Mouse (Mus musculus): ENCODE measurements at regions not wholly inside any gene's neighbourhood (a gene's known extent, or its start where the extent isn't known, plus 50 kb on each side); places are given as distances from the start of the nearest gene placed in this dataset.

DNA sequence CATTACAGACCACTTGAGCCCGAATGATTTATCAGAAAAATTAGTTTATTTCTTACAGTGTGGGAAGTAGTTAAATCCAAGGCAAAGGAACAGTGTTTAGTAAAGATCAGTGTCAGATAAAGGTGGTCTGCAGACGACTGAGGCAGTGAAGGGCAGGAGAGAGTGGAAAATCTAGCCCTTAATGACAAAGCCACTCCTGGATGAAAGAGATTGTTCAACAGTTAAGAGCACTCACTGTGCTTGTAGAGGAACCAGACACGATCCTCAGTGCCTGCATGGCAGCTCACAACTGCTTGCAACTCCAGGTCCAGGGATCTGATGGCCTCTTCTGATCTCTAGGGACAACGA is 758.3 kb downstream of the Ryr2 start:
- no peak overlapping the region for H3K27ac ChIP-seq (ENCODE audit: control insufficient read depth, low read depth, low read length)
- no peaks in the 10 kb centered on the region for H3K36me3 ChIP-seq (ENCODE audit: control insufficient read depth in 1 of 2, insufficient read depth in 2 of 2, low read length in 2 of 2)
- TF ChIP-seq USF2 (IDR thresholded peaks at IDR 0.05; ENCODE audit: borderline replicate concordance in 1 of 2, insufficient read depth in 1 of 2, low read depth in 1 of 2, low read length in 2 of 2): no peak
- H3K4me1 ChIP-seq (ENCODE audit: control insufficient read depth in 1 of 2, insufficient read depth in 2 of 2, low read length in 2 of 2): no peaks in the 10 kb centered on the region
- no peak overlapping the region for H3K4me3 ChIP-seq (ENCODE audit: control insufficient read depth in 1 of 2, insufficient read depth in 1 of 2, low read depth in 2 of 2, low read length in 2 of 2)
- H3K9ac ChIP-seq (ENCODE audit: control insufficient read depth, low read depth, low read length, poor library complexity, severe bottlenecking): no peak overlapping the region
- H3K9me3 ChIP-seq (replicated peaks; ENCODE audit: insufficient read depth, low read length): no peaks in the 10 kb centered on the region
- no peaks in the 10 kb centered on the region for H3K27me3 ChIP-seq (ENCODE audit: control insufficient read depth in 1 of 2, insufficient read depth in 2 of 2, low read length in 2 of 2)
- DNase-seq (ENCODE audit: low read depth, low spot score): no peak
- H3K79me2 ChIP-seq (ENCODE audit: control insufficient read depth, insufficient read depth, low read length, poor library complexity): no peaks in the 10 kb centered on the region

DNA sequence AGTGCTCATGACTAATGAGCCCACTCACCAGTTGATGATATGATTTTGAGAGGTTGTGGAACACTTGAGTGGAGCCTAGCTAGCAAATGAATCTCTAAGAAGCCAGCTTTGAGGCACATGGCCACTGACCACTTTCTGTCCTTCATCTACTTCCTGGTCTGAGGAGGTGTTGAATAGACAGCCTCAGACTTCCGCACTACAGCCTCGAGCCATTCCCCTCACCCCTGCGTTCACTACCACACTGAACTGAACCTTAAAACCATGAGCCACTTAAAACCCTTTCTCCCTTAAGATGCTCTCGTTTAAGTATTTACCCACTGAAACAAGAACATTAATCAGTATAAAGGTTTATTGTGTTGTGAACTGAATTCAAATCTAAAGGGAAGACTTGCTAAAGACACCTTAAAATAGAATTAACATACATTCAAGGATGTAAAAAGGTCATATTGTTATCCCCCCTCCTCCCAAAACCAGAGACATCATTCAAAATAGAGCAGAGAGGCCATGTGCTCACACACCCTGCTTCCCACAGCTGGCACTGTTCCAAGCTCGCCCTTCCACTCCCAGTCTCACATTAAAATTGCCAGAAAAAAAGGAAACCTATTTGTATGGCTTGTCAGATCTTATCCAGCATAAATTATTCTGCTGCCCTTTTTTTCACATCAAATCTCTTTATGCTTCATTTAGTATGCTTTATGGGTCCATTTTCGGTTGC is 758.8 kb downstream of the Ryr2 start:
- H3K9ac ChIP-seq (ENCODE audit: control insufficient read depth, low read depth, low read length, poor library complexity, severe bottlenecking): no peak overlapping the region
- no peak for TF ChIP-seq GABPA (IDR thresholded peaks at IDR 0.05; ENCODE audit: low read depth, low read length)
- TF ChIP-seq ZMIZ1 (IDR thresholded peaks at IDR 0.05; ENCODE audit: low read depth, low read length): no peak
- TF ChIP-seq GATA1 (IDR thresholded peaks at IDR 0.05; ENCODE audit: low read depth, low read length): no peak
- TF ChIP-seq MEF2A (IDR thresholded peaks at IDR 0.05; ENCODE audit: extremely low read depth, insufficient replicate concordance, low read depth, low read length, poor library complexity, severe bottlenecking): no peak
- no peak for TF ChIP-seq HCFC1 (IDR thresholded peaks at IDR 0.05; ENCODE audit: low read depth, low read length)
- TF ChIP-seq UBTF (IDR thresholded peaks at IDR 0.05; ENCODE audit: borderline replicate concordance, insufficient read depth, low read depth, low read length): no peak
- no peak for TF ChIP-seq CHD1 (IDR thresholded peaks at IDR 0.05; ENCODE audit: low read depth, low read length)
- no peak for TF ChIP-seq USF1 (IDR thresholded peaks at IDR 0.05; ENCODE audit: low read depth, low read length)
- no peak for TF ChIP-seq E2F4 (IDR thresholded peaks at IDR 0.05; ENCODE audit: borderline replicate concordance, low read depth, low read length)
- TF ChIP-seq CHD2 (IDR thresholded peaks at IDR 0.05; ENCODE audit: low read length): no peak
- no peak for TF ChIP-seq TBP (IDR thresholded peaks at IDR 0.05; ENCODE audit: low read depth, low read length)
- TF ChIP-seq USF2 (IDR thresholded peaks at IDR 0.05; ENCODE audit: borderline replicate concordance in 1 of 2, insufficient read depth in 1 of 2, low read depth in 1 of 2, low read length in 2 of 2): no peak
- TF ChIP-seq MXI1 (IDR thresholded peaks at IDR 0.05; ENCODE audit: low read depth, low read length): no peak
- no peak for TF ChIP-seq NRF1 (IDR thresholded peaks at IDR 0.05; ENCODE audit: insufficient read depth, low read depth, low read length, poor library complexity, severe bottlenecking)
- no peak for TF ChIP-seq RCOR1 (IDR thresholded peaks at IDR 0.05; ENCODE audit: low read depth, low read length)
- TF ChIP-seq MYC (IDR thresholded peaks at IDR 0.05; ENCODE audit: low read depth, low read length): no peak
- TF ChIP-seq RAD21 (IDR thresholded peaks at IDR 0.05; ENCODE audit: low read depth, low read length): no peak
- H3K79me2 ChIP-seq (ENCODE audit: control insufficient read depth, insufficient read depth, low read length, poor library complexity): no peaks in the 10 kb centered on the region
- H3K36me3 ChIP-seq (ENCODE audit: control insufficient read depth in 1 of 2, insufficient read depth in 2 of 2, low read length in 2 of 2): no peaks in the 10 kb centered on the region
- no peak overlapping the region for H3K4me3 ChIP-seq (ENCODE audit: control insufficient read depth in 1 of 2, insufficient read depth in 1 of 2, low read depth in 2 of 2, low read length in 2 of 2)
- no peak for DNase-seq (ENCODE audit: low read depth, low spot score)
- no peaks in the 10 kb centered on the region for H3K4me1 ChIP-seq (ENCODE audit: control insufficient read depth in 1 of 2, insufficient read depth in 2 of 2, low read length in 2 of 2)
- no peak overlapping the region for H3K27ac ChIP-seq (ENCODE audit: control insufficient read depth, low read depth, low read length)
- H3K27me3 ChIP-seq (ENCODE audit: control insufficient read depth in 1 of 2, insufficient read depth in 2 of 2, low read length in 2 of 2): no peaks in the 10 kb centered on the region
- no peaks in the 10 kb centered on the region for H3K9me3 ChIP-seq (replicated peaks; ENCODE audit: insufficient read depth, low read length)
